Mouse (Mus musculus) thymus, adult 2 months (tissue): ENCODE measurements at regions not wholly inside any gene's neighbourhood (a gene's known extent, or its start where the extent isn't known, plus 50 kb on each side); places are given as distances from the start of the nearest gene placed in this dataset.

ENCODE experiments used
- CTCF ChIP-seq: fragments of 200-500 bp; IDR thresholded peaks from 2 replicates; pipeline ENCODE4 v1.5.1; 2012; ENCODE audit warnings: mild to moderate bottlenecking, control low read depth, low read length, moderate library complexity, borderline replicate concordance; ENCODE audit not compliant: control insufficient read depth, poor library complexity, insufficient read depth; ENCODE audit errors: extremely low read depth
- POLR2A ChIP-seq: fragments of 200-500 bp; IDR thresholded peaks from 2 replicates; pipeline ENCODE4 v1.6.1; 2012; ENCODE audit warnings: mild to moderate bottlenecking, low read length, control low read depth, moderate library complexity; ENCODE audit not compliant: control insufficient read depth, poor library complexity, insufficient read depth; ENCODE audit errors: extremely low read depth

DNA sequence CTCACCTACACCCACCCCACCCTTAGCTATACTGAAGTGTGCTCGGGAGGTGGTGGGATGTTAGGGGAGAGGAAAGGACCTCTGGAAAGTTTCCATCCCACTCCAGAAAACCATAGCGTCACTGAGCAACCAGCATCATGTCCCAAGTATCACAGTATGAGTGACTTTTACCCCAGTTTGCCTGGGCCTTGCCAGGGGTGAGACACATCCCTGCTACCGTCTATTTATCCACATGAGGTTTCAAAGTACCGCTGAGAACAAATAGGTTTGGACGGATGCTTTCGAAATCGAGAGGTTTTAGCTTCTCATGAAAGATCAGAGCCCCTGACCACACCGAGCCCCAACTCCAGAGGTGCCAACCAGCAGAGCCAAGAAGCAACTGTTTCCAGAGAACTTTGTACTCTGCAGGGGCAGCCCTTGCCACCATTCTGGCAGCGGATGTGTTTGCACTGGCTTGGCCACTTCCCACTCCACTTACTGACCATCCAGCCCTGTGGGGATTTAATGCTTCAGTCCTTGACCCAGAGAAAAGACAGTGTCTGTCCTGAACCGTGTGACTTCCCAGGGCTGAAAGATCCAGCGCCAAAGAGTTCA lies 107.3 kb upstream of the Nectin1 start:
- TF ChIP-seq CTCF: no peak
- TF ChIP-seq POLR2A: no peak
